Mouse (Mus musculus) embryonic fibroblast, embryonic 13.5 days (primary cell): ENCODE results near the gene Platr17. TPM values are rescaled to one million over a fixed set of nuclear protein-coding genes. Genes with fewer than 3 reads are reported as not detected.
"Not testable (repeated sequence)": the region's sequence is repeated elsewhere in the genome, so short reads cannot be mapped to it uniquely, and the experiment has no call there.

Experiments
- H3K27ac ChIP-seq: 2 replicates; pipeline ENCODE4 v1.5.1; 2012; ENCODE audit warnings: low read length, control low read depth, inconsistent platforms; ENCODE audit not compliant: insufficient read depth
- H3K4me1 ChIP-seq: 2 replicates; pipeline ENCODE4 v1.6.1; 2011; ENCODE audit warnings: low read length; ENCODE audit not compliant: control insufficient read depth, insufficient read depth
- H3K4me3 ChIP-seq: 2 replicates; pipeline ENCODE4 v1.5.1; 2011; ENCODE audit warnings: mild to moderate bottlenecking, control low read depth, low read length; ENCODE audit not compliant: insufficient read depth
- CTCF ChIP-seq: IDR thresholded peaks from 2 replicates; pipeline ENCODE4 v1.5.1; 2011; ENCODE audit warnings: mild to moderate bottlenecking, control low read depth, low read length, moderate library complexity, borderline replicate concordance; ENCODE audit not compliant: insufficient read depth
- POLR2A ChIP-seq: IDR thresholded peaks from 2 replicates; pipeline ENCODE4 v1.6.1; 2011; ENCODE audit warnings: low read depth, mild to moderate bottlenecking, control low read depth, low read length, moderate library complexity
- polyA plus RNA-seq: library from polyadenylated mRNA; stranded (reverse); fragments of >200 nt; gene quantifications from 2 replicates; pipeline ENCODE4 v1.2.4, GENCODE M21; 2011; ENCODE audit warnings: low read depth; ENCODE audit not compliant: missing spikeins, insufficient read length

Platr17 gene
- polyA plus RNA-seq, 1 experiment = not detected

DNA sequence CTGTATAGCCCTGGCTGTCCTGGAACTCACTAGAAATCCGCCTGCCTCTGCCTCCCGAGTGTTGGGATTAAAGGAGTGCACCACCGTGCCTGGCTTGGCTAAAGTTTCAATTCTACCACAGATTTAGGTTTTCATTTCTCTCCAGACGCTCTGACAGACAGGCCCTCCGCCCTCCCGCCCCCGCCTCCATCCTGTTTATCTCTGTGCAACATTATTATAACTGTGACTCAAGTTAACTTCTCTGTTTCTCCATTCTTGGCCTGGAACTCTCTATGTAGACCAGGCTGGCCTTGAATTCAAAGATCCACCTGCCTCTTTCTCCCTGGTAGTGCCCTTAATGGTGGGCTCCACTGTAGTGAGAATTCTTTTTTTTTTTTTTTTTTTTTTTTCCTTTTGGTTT lies 2.4 kb upstream of the Platr17 start:
- Histone ChIP-seq H3K4me1 (no peaks in the 10 kb centered on the region), H3K4me3 (no peak overlapping the region), H3K27ac (no peak overlapping the region)
- TF ChIP-seq POLR2A (no peak), CTCF (no peak)

DNA sequence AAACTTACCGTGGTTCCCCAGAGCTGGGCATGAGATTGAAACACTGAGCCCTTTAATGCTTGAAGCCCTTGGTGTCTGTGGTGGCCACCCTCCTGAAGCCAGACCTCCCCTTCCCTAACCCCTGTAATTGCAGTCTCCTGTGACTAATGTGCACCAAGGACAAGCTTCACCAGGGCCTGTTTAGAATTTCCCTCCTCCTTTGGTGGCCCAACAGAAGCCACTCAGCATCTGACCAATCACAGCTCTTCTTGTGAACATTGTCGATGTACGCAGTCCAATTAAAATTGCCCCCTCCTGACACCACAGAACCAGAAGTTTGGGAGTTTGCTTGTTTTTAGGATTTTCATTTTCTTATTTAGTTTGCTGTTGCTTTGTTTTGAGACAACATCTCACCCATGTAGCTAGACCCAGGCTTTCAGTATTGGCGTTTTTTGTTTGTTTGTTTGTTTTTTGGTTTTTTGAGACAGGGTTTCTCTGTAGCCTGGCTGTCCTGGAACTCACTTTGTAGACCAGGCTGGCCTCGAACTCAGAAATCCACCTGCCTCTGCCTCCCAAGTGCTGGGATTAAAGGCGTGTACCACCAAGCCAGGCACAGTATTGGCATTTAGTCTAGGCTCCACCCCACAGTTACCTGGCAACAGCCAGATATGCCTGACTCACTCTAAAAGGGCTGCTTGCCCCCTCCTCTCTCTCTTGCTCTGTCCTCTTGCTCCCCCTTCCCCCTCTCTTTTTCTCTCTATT lies 854 bp upstream of the Platr17 start:
- H3K4me3 ChIP-seq, H3K27ac ChIP-seq, H3K4me1 ChIP-seq: not testable (repeated sequence)

DNA sequence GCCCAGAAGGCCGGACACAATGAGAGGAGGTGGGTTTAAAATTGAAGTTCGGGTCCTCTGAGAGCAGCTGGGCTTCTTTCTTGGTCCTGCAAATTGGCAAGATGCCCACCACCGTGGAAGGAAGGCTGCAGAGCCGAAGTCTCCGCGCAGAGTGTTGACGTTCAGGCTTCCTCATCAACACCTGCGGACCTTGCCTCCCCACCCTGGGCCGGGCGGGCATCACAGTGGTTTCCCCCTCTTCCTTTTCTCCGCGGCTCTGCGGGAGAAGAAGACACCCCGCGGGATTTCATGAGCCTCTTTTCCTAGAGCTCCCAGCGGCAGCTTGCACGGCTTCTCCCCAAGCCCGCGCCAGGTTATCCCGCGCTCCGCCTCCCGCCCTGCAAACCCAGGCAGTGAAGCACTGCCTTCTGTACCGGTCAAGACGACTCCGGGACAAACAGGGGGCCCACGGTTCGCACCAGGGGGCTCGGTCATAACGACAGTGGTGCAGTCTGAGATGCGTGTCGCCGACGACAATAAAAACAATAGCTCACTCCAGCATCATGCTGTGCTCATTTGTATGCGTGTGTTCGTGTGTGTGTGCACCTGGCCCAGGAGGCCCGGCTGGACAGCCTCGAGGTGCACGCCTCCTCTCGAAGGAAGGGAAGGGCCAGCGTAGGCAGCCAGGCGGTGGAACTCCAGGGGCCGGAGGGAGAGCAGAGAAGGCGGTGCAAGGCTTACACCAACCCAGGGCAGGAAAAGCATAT lies 3.6 kb downstream of the Platr17 start:
- no peaks in the 10 kb centered on the region for H3K4me1 ChIP-seq
- H3K4me3 ChIP-seq = peak overlapping the region; percentile 58
- TF ChIP-seq CTCF (no peak), POLR2A (no peak)
- peak overlapping the region; percentile 11; the same call in 1 of the 2 replicates for H3K27ac ChIP-seq

DNA sequence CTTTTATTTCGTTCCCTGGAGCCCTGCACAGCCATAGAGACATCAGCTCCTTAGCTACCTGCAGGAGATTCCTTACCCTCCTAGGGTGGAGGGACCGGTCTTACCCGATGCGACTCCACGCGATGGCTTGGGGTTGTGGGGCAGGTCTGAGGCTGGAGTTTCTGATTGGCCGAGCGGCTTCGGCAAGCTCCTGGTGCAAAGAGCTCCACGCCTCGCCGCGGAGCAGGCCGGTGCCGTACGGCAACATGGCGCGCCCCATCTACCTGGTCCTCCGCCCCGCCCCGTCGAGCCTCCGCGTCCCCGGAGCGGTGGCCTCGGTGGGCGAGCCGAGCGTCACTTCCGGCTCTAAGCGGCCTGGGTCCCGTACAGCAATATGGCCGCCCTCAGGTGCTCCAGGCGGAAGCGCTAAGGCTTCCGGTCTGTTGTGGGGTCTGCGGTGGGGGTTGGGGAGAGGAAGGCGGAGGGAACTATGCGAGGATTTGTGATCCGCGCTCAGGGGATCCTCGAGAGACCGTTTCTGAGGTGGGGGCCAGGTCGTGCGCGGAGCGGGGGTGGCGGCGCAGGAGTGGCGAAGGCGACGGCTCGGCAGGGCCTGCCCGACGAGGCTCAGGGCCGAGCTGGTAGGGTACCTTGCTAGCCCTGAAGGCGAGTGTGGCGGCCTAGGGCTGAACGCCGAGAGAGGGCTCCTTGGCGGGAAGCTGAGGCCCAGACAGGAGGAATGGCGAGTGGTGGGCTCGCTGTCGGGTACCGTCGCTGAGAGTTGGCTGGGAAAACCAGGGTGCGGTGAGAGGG lies 4.3 kb downstream of the Platr17 start, which contains the start of gene Daxx:
TSS of gene Daxx (plus strand) at position 338 of the 792 bp plus-strand sequence.
- peak within 1 kb of the TSS; percentile 74 for H3K4me3 ChIP-seq
- TF ChIP-seq POLR2A (peak; percentile 88), CTCF (no peak)
- peak within 1 kb of the TSS; percentile 61 for H3K27ac ChIP-seq
- H3K4me1 ChIP-seq = no peaks in the 10 kb centered on the region

DNA sequence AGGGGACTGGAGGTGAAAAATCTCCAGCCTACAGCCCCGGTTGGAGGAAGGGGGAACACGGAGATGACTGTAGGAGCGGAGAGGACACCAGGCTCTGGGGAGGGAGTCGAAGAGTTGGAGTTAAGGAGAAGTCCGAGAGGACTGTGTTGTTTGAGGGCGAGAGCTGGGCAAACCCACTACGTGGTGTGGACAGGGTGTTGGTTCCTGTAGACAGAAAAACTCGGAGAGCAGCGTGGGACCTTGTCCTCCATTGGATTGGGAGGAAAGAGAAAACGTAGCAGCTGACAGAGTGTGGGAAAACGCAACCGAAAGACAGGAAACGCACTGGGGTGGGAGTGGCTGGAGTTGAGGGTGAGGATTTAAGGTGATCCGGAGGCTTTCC lies 4.9 kb downstream of the Platr17 start:
- peak overlapping the region; percentile 61 for H3K27ac ChIP-seq
- no peaks in the 10 kb centered on the region for H3K4me1 ChIP-seq
- TF ChIP-seq CTCF (no peak), POLR2A (peak; percentile 77)
- peak overlapping the region; percentile 74 for H3K4me3 ChIP-seq

DNA sequence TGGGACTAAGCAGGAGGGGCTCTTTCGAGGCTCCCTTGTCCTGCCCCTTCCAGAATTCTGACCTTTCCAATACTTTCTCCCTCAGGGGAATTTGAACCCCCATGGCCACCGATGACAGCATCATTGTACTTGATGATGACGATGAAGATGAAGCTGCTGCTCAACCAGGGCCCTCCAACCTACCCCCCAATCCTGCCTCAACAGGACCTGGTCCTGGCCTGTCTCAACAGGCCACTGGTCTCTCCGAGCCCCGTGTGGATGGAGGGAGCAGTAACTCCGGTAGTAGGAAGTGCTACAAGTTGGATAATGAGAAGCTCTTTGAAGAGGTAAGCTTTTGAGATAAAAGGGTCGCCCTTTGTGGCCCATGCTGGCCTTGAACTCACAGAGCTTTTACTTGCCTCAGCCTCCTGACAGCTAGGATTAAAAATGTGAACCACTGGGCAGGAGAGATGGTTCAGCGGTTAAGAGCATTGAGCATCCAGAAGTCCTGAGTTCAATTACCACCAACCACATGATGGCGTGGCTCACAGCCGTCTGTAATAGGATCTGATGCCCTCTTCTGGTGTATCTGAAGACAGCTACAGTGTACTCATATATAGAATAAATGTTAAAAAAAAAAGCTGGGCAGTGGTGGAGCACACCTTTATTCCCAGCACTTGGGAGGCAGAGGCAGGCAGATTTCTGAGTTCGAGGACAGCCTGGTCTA lies 5.6 kb downstream of the Platr17 start:
- H3K27ac ChIP-seq = peak overlapping the region; percentile 61; the same call in 1 of the 2 replicates
- no peak for TF ChIP-seq CTCF
- no peak for TF ChIP-seq POLR2A

DNA sequence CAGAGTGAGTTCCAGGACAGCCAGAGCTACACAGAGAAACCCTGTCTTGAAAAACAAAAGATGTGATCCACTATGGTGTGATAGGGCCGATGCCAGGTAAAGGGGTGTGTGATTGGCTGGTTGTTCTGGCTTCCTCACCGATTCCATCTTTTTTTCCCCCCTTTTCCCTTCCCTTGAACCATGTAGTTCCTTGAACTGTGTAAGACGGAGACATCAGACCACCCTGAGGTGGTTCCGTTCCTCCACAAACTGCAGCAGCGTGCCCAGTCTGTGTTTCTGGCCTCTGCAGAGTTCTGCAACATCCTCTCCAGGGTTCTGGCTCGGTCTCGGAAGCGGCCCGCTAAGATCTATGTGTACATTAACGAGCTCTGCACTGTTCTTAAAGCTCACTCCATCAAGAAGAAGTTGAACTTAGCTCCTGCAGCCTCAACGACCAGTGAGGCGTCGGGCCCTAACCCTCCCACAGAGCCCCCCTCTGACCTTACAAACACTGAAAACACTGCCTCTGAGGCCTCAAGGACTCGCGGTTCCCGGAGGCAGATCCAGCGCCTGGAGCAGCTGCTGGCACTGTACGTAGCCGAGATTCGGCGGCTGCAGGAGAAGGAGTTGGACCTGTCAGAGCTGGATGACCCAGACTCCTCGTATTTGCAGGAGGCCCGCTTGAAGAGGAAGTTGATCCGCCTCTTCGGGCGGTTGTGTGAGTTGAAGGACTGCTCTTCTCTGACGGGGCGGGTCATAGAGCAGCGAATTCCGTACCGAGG lies 6.3 kb downstream of the Platr17 start:
- no peak for TF ChIP-seq CTCF
- Histone ChIP-seq H3K4me1 (peaks cover 3% of the 10 kb centered on the region; the same call in 1 of the 2 replicates), H3K4me3 (no peak overlapping the region), H3K27ac (no peak overlapping the region)

More for the DNA sequence above, 5.6 kb downstream of the Platr17 start:
- H3K4me3 ChIP-seq = peak overlapping the region; percentile 74
- H3K4me1 ChIP-seq = peaks cover 3% of the 10 kb centered on the region; the same call in 1 of the 2 replicates

DNA sequence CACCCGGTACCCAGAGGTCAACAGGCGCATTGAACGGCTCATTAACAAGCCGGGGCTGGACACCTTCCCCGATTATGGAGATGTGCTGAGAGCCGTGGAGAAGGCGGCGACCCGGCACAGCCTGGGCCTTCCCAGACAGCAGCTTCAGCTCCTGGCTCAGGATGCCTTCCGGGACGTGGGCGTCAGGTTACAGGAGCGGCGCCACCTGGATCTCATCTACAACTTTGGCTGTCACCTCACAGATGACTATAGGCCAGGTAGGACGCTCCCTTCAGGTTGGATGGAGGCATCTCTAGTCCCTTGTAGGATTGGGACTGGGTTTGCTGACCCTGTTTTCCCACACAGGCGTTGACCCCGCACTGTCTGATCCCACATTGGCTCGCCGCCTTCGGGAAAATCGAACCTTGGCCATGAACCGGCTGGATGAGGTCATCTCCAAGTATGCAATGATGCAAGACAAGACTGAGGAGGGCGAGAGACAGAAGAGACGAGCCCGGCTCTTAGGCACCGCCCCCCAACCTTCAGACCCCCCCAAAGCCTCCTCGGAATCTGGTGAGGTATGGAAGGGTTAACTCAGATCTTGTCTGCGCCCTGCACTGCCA lies 7.0 kb downstream of the Platr17 start:
- TF ChIP-seq CTCF (no peak), POLR2A (no peak)
- no peak overlapping the region for H3K27ac ChIP-seq
- H3K4me1 ChIP-seq = peaks cover 3% of the 10 kb centered on the region; the same call in 1 of the 2 replicates
- H3K4me3 ChIP-seq = no peak overlapping the region

DNA sequence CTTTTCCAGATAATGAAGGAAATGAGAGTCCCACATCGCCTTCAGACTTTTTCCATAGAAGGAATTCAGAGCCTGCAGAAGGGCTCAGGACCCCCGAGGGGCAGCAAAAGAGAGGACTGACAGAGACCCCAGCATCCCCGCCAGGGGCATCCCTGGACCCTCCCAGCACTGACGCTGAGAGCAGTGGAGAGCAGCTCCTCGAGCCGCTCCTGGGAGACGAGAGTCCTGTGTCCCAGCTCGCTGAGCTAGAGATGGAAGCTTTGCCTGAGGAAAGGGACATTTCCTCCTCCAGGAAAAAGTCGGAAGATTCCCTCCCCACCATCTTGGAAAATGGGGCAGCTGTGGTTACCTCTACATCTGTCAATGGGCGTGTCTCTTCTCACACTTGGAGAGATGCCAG lies 8.3 kb downstream of the Platr17 start:
- H3K4me3 ChIP-seq = no peak overlapping the region
- peaks cover 3% of the 10 kb centered on the region; the same call in 1 of the 2 replicates for H3K4me1 ChIP-seq
- TF ChIP-seq CTCF (no peak), POLR2A (no peak)
- H3K27ac ChIP-seq = no peak overlapping the region
